Mouse (Mus musculus) liver, embryonic 12.5 days (tissue): ENCODE measurements around the gene Boll. TPM values are rescaled to one million over a fixed set of nuclear protein-coding genes. Genes with fewer than 3 reads are reported as not detected.
A peak's percentile ranks its signal among the peaks of the same experiment; 100 is the strongest.

ENCODE experiments used
- ATAC-seq: fragments of 200-750 bp; cut with Nextera tagmentation; 2 replicates; pipeline ENCODE4 v1.8.0; 2017; ENCODE audit warnings: moderate number of reproducible peaks, mild to moderate bottlenecking, moderate library complexity
- H3K27ac ChIP-seq: fragments of 300-500 bp; sonication (generic); 2 replicates; pipeline ENCODE4 v1.5.1; 2016; ENCODE audit warnings: mild to moderate bottlenecking
- H3K27me3 ChIP-seq: fragments of 300-500 bp; sonication (generic); replicated peaks from 2 replicates; pipeline ENCODE4 v1.6.1; 2016; ENCODE audit warnings: mild to moderate bottlenecking, moderate library complexity
- H3K36me3 ChIP-seq: fragments of 300-500 bp; sonication (generic); 2 replicates; pipeline ENCODE4 v1.6.1; 2016; ENCODE audit warnings: mild to moderate bottlenecking, moderate library complexity
- H3K4me1 ChIP-seq: fragments of 300-500 bp; sonication (generic); 2 replicates; pipeline ENCODE4 v1.6.1; 2016
- H3K4me2 ChIP-seq: fragments of 300-500 bp; sonication (generic); 2 replicates; pipeline ENCODE4 v1.6.1; 2016; ENCODE audit warnings: mild to moderate bottlenecking, moderate library complexity
- H3K4me3 ChIP-seq: fragments of 300-500 bp; sonication (generic); 2 replicates; pipeline ENCODE4 v1.5.1; 2016; ENCODE audit warnings: mild to moderate bottlenecking, moderate library complexity
- H3K9ac ChIP-seq: fragments of 300-500 bp; sonication (generic); 2 replicates; pipeline ENCODE4 v1.6.1; 2016; ENCODE audit warnings: mild to moderate bottlenecking, moderate library complexity
- H3K9me3 ChIP-seq: fragments of 300-500 bp; sonication (generic); replicated peaks from 2 replicates; pipeline ENCODE4 v1.6.1; 2016; ENCODE audit warnings: mild to moderate bottlenecking, moderate library complexity
- WGBS: fragments of 180-500 bp; shearing (Covaris S2); methylation state at CpG from one replicate; pipeline ENCODE4 v1.1.7; 2016; ENCODE audit not compliant: insufficient replicate concordance; 5-methylcytosine and 5-hydroxymethylcytosine counted together
- polyA plus RNA-seq: library from polyadenylated mRNA; unstranded; fragments of >200 nt; fragmentation: Nextera tagmentation; extraction: Ambion mirVana; gene quantifications from 2 replicates; pipeline ENCODE4 v1.2.1, GENCODE M21; 2016

The Boll gene
- polyA plus RNA-seq, result 0.35 and 0.37 TPM in 2 replicates

- Histone ChIP-seq H3K9me3 (peaks cover 6% of the 10 kb centered on the region), H3K27ac (no peak within 1 kb of the TSS), H3K4me1 (peaks cover 12% of the 10 kb centered on the region), H3K36me3 (no peaks in the 10 kb centered on the region), H3K9ac (no peak within 1 kb of the TSS), H3K4me3 (peak within 1 kb of the TSS; percentile 52), H3K27me3 (peaks cover 30% of the 10 kb centered on the region), H3K4me2 (peak within 1 kb of the TSS; percentile 71)
- ATAC-seq, result peak; percentile 74
- 13% methylated on average over 68 of the region's 68 CpGs for WGBS
These were observed at the start of gene Boll for GRCm38 (mm10) chr1:55363044-55363565. Gene Boll, minus strand, starts transcription at chr1:55363469.

- no peak overlapping the region for H3K4me3 ChIP-seq
- H3K9ac ChIP-seq, result no peak overlapping the region
- no peaks in the 10 kb centered on the region for H3K4me1 ChIP-seq
- H3K36me3 ChIP-seq, result no peaks in the 10 kb centered on the region
- no peak overlapping the region for H3K4me2 ChIP-seq
- WGBS, result 81% methylated on average over 6 of the region's 6 CpGs
- H3K27me3 ChIP-seq, result peaks cover 13% of the 10 kb centered on the region
- H3K27ac ChIP-seq, result no peak overlapping the region
- H3K9me3 ChIP-seq, result no peaks in the 10 kb centered on the region
- ATAC-seq, result no peak
These were observed 49.3 kb upstream of the Boll start for GRCm38 (mm10) chr1:55412569-55412968.

GRCm38 (mm10) chr1:55411079-55411478 lies 47.8 kb upstream of the Boll start:
- no peak overlapping the region for H3K9ac ChIP-seq
- H3K4me1 ChIP-seq, result peaks cover 8% of the 10 kb centered on the region; the same call in 1 of the 2 replicates
- 61% methylated on average over 2 of the region's 2 CpGs for WGBS
- no peak overlapping the region for H3K4me3 ChIP-seq
- H3K27ac ChIP-seq, result no peak overlapping the region
- ATAC-seq, result no peak
- H3K9me3 ChIP-seq, result no peaks in the 10 kb centered on the region
- H3K36me3 ChIP-seq, result no peaks in the 10 kb centered on the region
- no peak overlapping the region for H3K4me2 ChIP-seq
- peaks cover 28% of the 10 kb centered on the region for H3K27me3 ChIP-seq

- H3K27ac ChIP-seq, result no peak overlapping the region
- H3K27me3 ChIP-seq, result peaks cover 32% of the 10 kb centered on the region
- no peak overlapping the region for H3K4me3 ChIP-seq
- H3K4me1 ChIP-seq, result peaks cover 8% of the 10 kb centered on the region; the same call in 1 of the 2 replicates
- 57% methylated on average over 2 of the region's 2 CpGs for WGBS
- H3K9me3 ChIP-seq, result no peaks in the 10 kb centered on the region
- no peak overlapping the region for H3K9ac ChIP-seq
- no peaks in the 10 kb centered on the region for H3K36me3 ChIP-seq
- ATAC-seq, result no peak
- no peak overlapping the region for H3K4me2 ChIP-seq
These were observed 47.4 kb upstream of the Boll start for GRCm38 (mm10) chr1:55410670-55411069.

- 5% methylated on average over 28 of the region's 35 CpGs for WGBS
- Histone ChIP-seq H3K9ac (peak overlapping the region; percentile 22; the same call in 1 of the 2 replicates), H3K27me3 (peaks cover 55% of the 10 kb centered on the region), H3K4me3 (peak overlapping the region; percentile 58), H3K27ac (no peak overlapping the region), H3K4me2 (peak overlapping the region; percentile 80), H3K9me3 (no peaks in the 10 kb centered on the region), H3K36me3 (no peaks in the 10 kb centered on the region), H3K4me1 (peaks cover 8% of the 10 kb centered on the region; the same call in 1 of the 2 replicates)
- ATAC-seq, result no peak
These were observed 43.5 kb upstream of the Boll start for GRCm38 (mm10) chr1:55406531-55407375.

GRCm38 (mm10) chr1:55406023-55406413 lies 42.7 kb upstream of the Boll start:
- Histone ChIP-seq H3K4me2 (peak overlapping the region; percentile 80), H3K36me3 (no peaks in the 10 kb centered on the region), H3K4me3 (peak overlapping the region; percentile 58), H3K27me3 (peaks cover 55% of the 10 kb centered on the region), H3K9me3 (no peaks in the 10 kb centered on the region), H3K4me1 (peaks cover 8% of the 10 kb centered on the region; the same call in 1 of the 2 replicates), H3K9ac (peak overlapping the region; percentile 22; the same call in 1 of the 2 replicates), H3K27ac (no peak overlapping the region)
- ATAC-seq, result peak; percentile 64
- 1% methylated on average over 42 of the region's 42 CpGs for WGBS

GRCm38 (mm10) chr1:55405272-55406022 lies 42.2 kb upstream of the Boll start, which contains the start of gene Plcl1:
Gene Plcl1, plus strand, starts transcription at chr1:55405921.
- Histone ChIP-seq H3K4me3 (peak within 1 kb of the TSS; percentile 58), H3K27me3 (peaks cover 55% of the 10 kb centered on the region), H3K9ac (peak within 1 kb of the TSS; percentile 22; the same call in 1 of the 2 replicates), H3K4me1 (peaks cover 8% of the 10 kb centered on the region; the same call in 1 of the 2 replicates), H3K27ac (no peak within 1 kb of the TSS), H3K36me3 (no peaks in the 10 kb centered on the region), H3K9me3 (no peaks in the 10 kb centered on the region), H3K4me2 (peak within 1 kb of the TSS; percentile 80)
- peak; percentile 92 for ATAC-seq
- 2% methylated on average over 51 of the region's 51 CpGs for WGBS

- peaks cover 55% of the 10 kb centered on the region for H3K27me3 ChIP-seq
- no peak overlapping the region for H3K4me2 ChIP-seq
- no peak for ATAC-seq
- 5% methylated on average over 3 of the region's 3 CpGs for WGBS
- H3K9ac ChIP-seq, result no peak overlapping the region
- no peak overlapping the region for H3K4me3 ChIP-seq
- peaks cover 8% of the 10 kb centered on the region; the same call in 1 of the 2 replicates for H3K4me1 ChIP-seq
- H3K9me3 ChIP-seq, result no peaks in the 10 kb centered on the region
- H3K36me3 ChIP-seq, result no peaks in the 10 kb centered on the region
- H3K27ac ChIP-seq, result no peak overlapping the region
These were observed 41.2 kb upstream of the Boll start for GRCm38 (mm10) chr1:55404439-55404838.

- no peak overlapping the region for H3K4me2 ChIP-seq
- H3K4me1 ChIP-seq, result no peaks in the 10 kb centered on the region
- no peak for ATAC-seq
- no peak overlapping the region for H3K27ac ChIP-seq
- no peaks in the 10 kb centered on the region for H3K36me3 ChIP-seq
- no peak overlapping the region for H3K4me3 ChIP-seq
- WGBS, result 50% methylated on average over 5 of the region's 5 CpGs
- H3K9ac ChIP-seq, result no peak overlapping the region
- no peaks in the 10 kb centered on the region for H3K9me3 ChIP-seq
- peaks cover 15% of the 10 kb centered on the region for H3K27me3 ChIP-seq
These were observed 36.6 kb upstream of the Boll start for GRCm38 (mm10) chr1:55399891-55400290.

GRCm38 (mm10) chr1:55383114-55383773 lies 20.0 kb upstream of the Boll start:
- no peak for ATAC-seq
- Histone ChIP-seq H3K36me3 (no peaks in the 10 kb centered on the region), H3K4me3 (no peak overlapping the region), H3K4me1 (no peaks in the 10 kb centered on the region), H3K9ac (no peak overlapping the region), H3K27me3 (no peaks in the 10 kb centered on the region), H3K4me2 (no peak overlapping the region), H3K27ac (no peak overlapping the region), H3K9me3 (no peaks in the 10 kb centered on the region)
- 22% methylated on average over 9 of the region's 9 CpGs for WGBS

- no peak overlapping the region for H3K9ac ChIP-seq
- ATAC-seq, result no peak
- H3K27ac ChIP-seq, result no peak overlapping the region
- H3K9me3 ChIP-seq, result no peaks in the 10 kb centered on the region
- H3K4me2 ChIP-seq, result no peak overlapping the region
- no peaks in the 10 kb centered on the region for H3K36me3 ChIP-seq
- no peak overlapping the region for H3K4me3 ChIP-seq
- no peaks in the 10 kb centered on the region for H3K4me1 ChIP-seq
- no peaks in the 10 kb centered on the region for H3K27me3 ChIP-seq
- WGBS, result 61% methylated on average over 2 of the region's 2 CpGs
These were observed 17.3 kb upstream of the Boll start for GRCm38 (mm10) chr1:55380527-55380926.
